9 mouse cellular contexts compared by ENCODE assay signal in genomic region chr14:20179080-20179479, GRCm38 (mm10). TPM values are rescaled to one million over a fixed set of nuclear protein-coding genes. Genes with fewer than 3 reads are reported as not detected.
DNase-seq lines count a peak whose midpoint lies in the region; ATAC-seq and TF ChIP-seq lines count a peak whose summit lies in the region.
"Had no signal": no experiment of that assay in that cellular context is flagged by ENCODE, and none has a peak within 500 bp of the region (broad histone marks: within the 10 kb centered on the region; RNA-seq: fewer than 3 reads in every experiment).

No protein-coding gene starts in this region.

- no peaks in the 10 kb centered on the region for H3K36me3 ChIP-seq in lung, embryonic 14.5 days (ENCODE audit: insufficient read depth)
- no peaks in the 10 kb centered on the region for H3K36me3 ChIP-seq in forebrain, embryonic 14.5 days (ENCODE audit: control insufficient read depth, insufficient read depth, low read length)
- no peaks in the 10 kb centered on the region for H3K36me3 ChIP-seq in liver, postnatal 0 days (replicated peaks; ENCODE audit: insufficient read depth, low read length)

- H3K27ac ChIP-seq in lung, embryonic 14.5 days (ENCODE audit: low read depth) = no peak overlapping the region
- H3K27ac ChIP-seq in forebrain, embryonic 14.5 days (ENCODE audit: low read depth, low read length) = no peak overlapping the region
- no peak overlapping the region for H3K27ac ChIP-seq in liver, postnatal 0 days (ENCODE audit: low read depth)

- H3K9me3 ChIP-seq in lung, embryonic 14.5 days (ENCODE audit: low read depth, low read length) = no peaks in the 10 kb centered on the region
- no peaks in the 10 kb centered on the region for H3K9me3 ChIP-seq in forebrain, embryonic 14.5 days (replicated peaks; ENCODE audit: control insufficient read depth, low read length)
- H3K9me3 ChIP-seq in liver, postnatal 0 days (ENCODE audit: low read length) = no peaks in the 10 kb centered on the region

- 20% methylated on average over 3 of the region's 3 CpGs for WGBS in lung, embryonic 14.5 days
- WGBS in forebrain, embryonic 14.5 days = 22% methylated on average over 3 of the region's 3 CpGs
- 19% methylated on average over 3 of the region's 3 CpGs for WGBS in liver, postnatal 0 days (ENCODE audit: insufficient replicate concordance)

- TF ChIP-seq CTCF in lung, embryonic 14.5 days (IDR thresholded peaks at IDR 0.05; ENCODE audit: low read depth) = no peak
- no peak for TF ChIP-seq CTCF in liver, postnatal 0 days (IDR thresholded peaks at IDR 0.05; ENCODE audit: low read depth)

- H3K9ac ChIP-seq in lung, embryonic 14.5 days = no peak overlapping the region
- H3K9ac ChIP-seq in forebrain, embryonic 14.5 days (ENCODE audit: low read length) = peak overlapping the region; percentile 25; the same call in 1 of the 2 replicates
- 0 out of 2 replicates have a peak overlapping the region, but pooled peaks have one; percentile 23 for H3K9ac ChIP-seq in liver, postnatal 0 days (replicated peaks)

- ATAC-seq in lung, embryonic 14.5 days (ENCODE audit: insufficient read depth) = no peak
- no peak for ATAC-seq in forebrain, embryonic 14.5 days
- ATAC-seq in liver, postnatal 0 days = no peak

- no peak for DNase-seq in lung, embryonic 14.5 days
- no peak for DNase-seq in lung, postnatal 25 days (ENCODE audit: low spot score)
- DNase-seq in MEL-GATA-1-ER (ENCODE audit: extremely low read depth, low read depth) = peak; percentile 79
- DNase-seq in forebrain, embryonic 14.5 days (ENCODE audit: low spot score) = no peak
- DNase-seq in liver, postnatal 0 days = no peak
- no peak for DNase-seq in right cerebral cortex, postnatal 10 days (ENCODE audit: low spot score in 2 of 2)
- no peak for DNase-seq in adrenal gland, adult 8-10 months
- DNase-seq: embryo, embryonic 11 days; thymus, postnatal 36 days had no signal

- no peak for TF ChIP-seq EP300 in liver, postnatal 0 days (IDR thresholded peaks at IDR 0.05; ENCODE audit: low read depth)

- H3K4me2 ChIP-seq in lung, embryonic 14.5 days = peak overlapping the region; percentile 98
- H3K4me2 ChIP-seq in forebrain, embryonic 14.5 days (ENCODE audit: low read length) = peak overlapping the region; percentile 81
- peak overlapping the region; percentile 94 for H3K4me2 ChIP-seq in liver, postnatal 0 days (ENCODE audit: low read depth, low read length)

- H3K4me3 ChIP-seq in lung, embryonic 14.5 days (ENCODE audit: low read depth, low read length) = peak overlapping the region; percentile 60
- no peak overlapping the region for H3K4me3 ChIP-seq in forebrain, embryonic 14.5 days (ENCODE audit: low read depth, low read length)
- peak overlapping the region; percentile 75 for H3K4me3 ChIP-seq in liver, postnatal 0 days (ENCODE audit: low read depth, low read length)

- no peaks in the 10 kb centered on the region for H3K27me3 ChIP-seq in lung, embryonic 14.5 days (ENCODE audit: insufficient read depth, low read length)
- H3K27me3 ChIP-seq in forebrain, embryonic 14.5 days (replicated peaks; ENCODE audit: control insufficient read depth, insufficient read depth, low read length) = no peaks in the 10 kb centered on the region; the same call in 1 of the 2 replicates
- no peaks in the 10 kb centered on the region for H3K27me3 ChIP-seq in liver, postnatal 0 days (ENCODE audit: insufficient read depth, low read length)

- peaks cover 27% of the 10 kb centered on the region for H3K4me1 ChIP-seq in lung, embryonic 14.5 days (ENCODE audit: insufficient read depth)
- H3K4me1 ChIP-seq in forebrain, embryonic 14.5 days (ENCODE audit: control insufficient read depth, insufficient read depth, low read length) = peaks cover 29% of the 10 kb centered on the region
- H3K4me1 ChIP-seq in liver, postnatal 0 days (ENCODE audit: insufficient read depth) = peaks cover 31% of the 10 kb centered on the region

RNA-seq across cellular contexts. Expression of gene Kcnk5, which starts 2.5 kb away (rescaled TPM):
- polyA plus RNA-seq in lung, embryonic 14.5 days (2014; fragmentation: Nextera tagmentation; extraction: Ambion mirVana) = 9.3 and 10.7 TPM in 2 replicates
- 2.5 and 3.1 TPM in 2 replicates for polyA plus RNA-seq in forebrain, embryonic 14.5 days (2014; fragmentation: Nextera tagmentation; extraction: Ambion mirVana)
- polyA plus RNA-seq in liver, postnatal 0 days (2015; fragmentation: Nextera tagmentation; extraction: Ambion mirVana) = 4.5 and 5.1 TPM in 2 replicates
- total RNA-seq in adrenal gland, adult 8-10 months (2022) = 10 to 100 TPM in 1 of 4 experiments, 1 to 10 TPM in 3; 6.4 to 22.9 (median 7.2) TPM

RNA-seq across cellular contexts. Expression of gene Saysd1, which starts 40.7 kb away (rescaled TPM):
- 12.7 and 13.5 TPM in 2 replicates for polyA plus RNA-seq in lung, embryonic 14.5 days (2014; fragmentation: Nextera tagmentation; extraction: Ambion mirVana)
- polyA plus RNA-seq in forebrain, embryonic 14.5 days (2014; fragmentation: Nextera tagmentation; extraction: Ambion mirVana) = 18.4 and 19.3 TPM in 2 replicates
- 9.6 and 11.0 TPM in 2 replicates for polyA plus RNA-seq in liver, postnatal 0 days (2015; fragmentation: Nextera tagmentation; extraction: Ambion mirVana)
- 1 to 10 TPM; 7.8 to 9.4 (median 9.1) TPM for total RNA-seq in adrenal gland, adult 8-10 months (2022)
